Mouse (Mus musculus) kidney, embryonic 15.5 days (tissue): ENCODE measurements around the gene Foxp2. TPM values are rescaled to one million over a fixed set of nuclear protein-coding genes. Genes with fewer than 3 reads are reported as not detected.
A peak's percentile ranks its signal among the peaks of the same experiment; 100 is the strongest.

ENCODE experiments used
- ATAC-seq: fragments of 200-750 bp; cut with Nextera tagmentation; replicated peaks from 2 replicates; pipeline ENCODE4 v1.8.0; 2017; ENCODE audit warnings: moderate TSS enrichment; ENCODE audit not compliant: low FRiP score
- H3K27ac ChIP-seq: fragments of 300-500 bp; sonication (generic); 2 replicates; pipeline ENCODE4 v1.5.1; 2015; ENCODE audit warnings: mild to moderate bottlenecking, inconsistent platforms
- H3K27me3 ChIP-seq: fragments of 300-500 bp; sonication (generic); 2 replicates; pipeline ENCODE4 v1.6.1; 2015; ENCODE audit warnings: inconsistent platforms
- H3K36me3 ChIP-seq: fragments of 300-500 bp; sonication (generic); 2 replicates; pipeline ENCODE4 v1.6.1; 2015; ENCODE audit warnings: inconsistent platforms
- H3K4me1 ChIP-seq: fragments of 300-500 bp; sonication (generic); 2 replicates; pipeline ENCODE4 v1.6.1; 2015; ENCODE audit warnings: inconsistent platforms
- H3K4me2 ChIP-seq: fragments of 300-500 bp; sonication (generic); 2 replicates; pipeline ENCODE4 v1.6.1; 2015; ENCODE audit warnings: moderate library complexity, mild to moderate bottlenecking, inconsistent platforms
- H3K4me3 ChIP-seq: fragments of 300-500 bp; sonication (generic); replicated peaks from 2 replicates; pipeline ENCODE4 v1.5.1; 2015; ENCODE audit warnings: mild to moderate bottlenecking, inconsistent platforms
- H3K9ac ChIP-seq: fragments of 300-500 bp; sonication (generic); 2 replicates; pipeline ENCODE4 v1.6.1; 2015; ENCODE audit warnings: mild to moderate bottlenecking, inconsistent platforms
- H3K9me3 ChIP-seq: fragments of 300-500 bp; sonication (generic); replicated peaks from 2 replicates; pipeline ENCODE4 v1.6.1; 2016; ENCODE audit warnings: inconsistent platforms
- WGBS: fragments of 180-500 bp; shearing (Covaris S2); methylation state at CpG from one replicate; pipeline ENCODE4 v1.1.7; 2015; ENCODE audit warnings: mixed read lengths; 5-methylcytosine and 5-hydroxymethylcytosine counted together
- microRNA-seq: library from miRNA; unstranded; fragments of <30 nt; microRNA quantifications from one replicate; pipeline ENCODE4, GENCODE M21; 2016
- polyA plus RNA-seq: library from polyadenylated mRNA; unstranded; fragments of >200 nt; fragmentation: Nextera tagmentation; extraction: Ambion mirVana; gene quantifications from 2 replicates; pipeline ENCODE4 v1.2.1, GENCODE M21; 2015

The Foxp2 gene
- polyA plus RNA-seq, 1 experiment from 2014 or later = 8.3 TPM

DNA sequence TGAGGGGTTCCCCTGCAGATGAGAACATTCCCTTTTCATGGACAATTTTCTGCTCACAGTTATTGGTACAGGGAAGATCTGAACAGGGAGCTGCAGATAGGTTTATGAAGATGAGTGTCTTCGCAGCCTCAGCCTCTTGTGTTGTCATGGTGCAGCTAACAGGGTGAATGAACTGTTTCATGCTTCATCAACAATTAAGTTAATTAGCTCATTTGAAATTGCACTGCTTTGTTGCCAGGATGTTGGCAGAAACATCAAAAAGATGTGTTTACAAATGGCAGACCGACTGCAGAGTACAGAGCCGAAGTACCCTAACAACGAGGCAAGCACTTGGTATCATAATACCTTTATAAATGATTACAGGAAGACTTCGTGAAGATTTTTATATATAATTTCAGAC, 496.3 kb downstream of the Foxp2 start:
- Histone ChIP-seq H3K4me1 (no peaks in the 10 kb centered on the region), H3K36me3 (no peaks in the 10 kb centered on the region), H3K4me2 (no peak overlapping the region), H3K27ac (no peak overlapping the region), H3K4me3 (no peak overlapping the region), H3K9ac (no peak overlapping the region), H3K9me3 (no peaks in the 10 kb centered on the region), H3K27me3 (no peaks in the 10 kb centered on the region)
- no peak for ATAC-seq
- 64% methylated on average over 5 of the region's 5 CpGs for WGBS

DNA sequence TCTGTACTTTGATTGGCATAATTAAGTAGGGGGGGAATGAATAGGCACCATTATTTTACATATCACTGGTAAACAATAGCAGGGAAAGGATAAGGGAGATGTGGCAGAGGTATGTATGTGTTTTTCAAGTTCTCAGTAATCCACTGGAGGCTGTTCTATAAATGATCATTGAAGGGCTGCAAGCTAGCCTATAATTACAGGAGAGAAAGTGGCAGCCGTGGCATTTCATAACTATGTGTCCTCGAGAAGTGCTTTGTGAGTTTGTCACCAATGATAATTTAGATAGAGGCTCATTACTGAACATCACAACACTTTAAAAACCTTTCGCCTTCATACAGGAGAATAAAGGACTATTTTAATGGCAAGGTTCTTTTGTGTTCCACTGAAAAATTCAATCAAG, 500.0 kb downstream of the Foxp2 start:
- 88% methylated on average over 3 of the region's 3 CpGs for WGBS
- ATAC-seq = no peak
- H3K36me3 ChIP-seq = no peaks in the 10 kb centered on the region

DNA sequence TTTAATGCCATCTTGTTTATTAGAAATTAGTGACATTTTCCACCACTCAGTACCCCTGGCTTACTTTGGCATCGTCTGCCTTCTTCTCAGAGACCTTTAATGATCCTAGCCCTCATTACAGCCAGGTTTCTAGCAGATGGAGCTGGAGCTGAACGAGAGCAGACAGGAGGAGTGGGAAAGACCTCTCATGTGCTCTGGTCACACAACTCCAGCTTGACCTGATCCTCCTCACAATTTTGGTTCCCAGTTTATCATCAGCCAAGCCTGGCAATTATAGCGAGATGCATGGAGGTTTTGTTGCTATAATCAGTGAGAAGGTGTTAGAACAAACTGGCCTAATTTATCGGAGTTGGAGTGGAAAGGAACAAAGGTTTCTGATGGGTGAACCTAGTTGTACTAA, 500.9 kb downstream of the Foxp2 start:
- no peaks in the 10 kb centered on the region for H3K36me3 ChIP-seq
- H3K9ac ChIP-seq = no peak overlapping the region
- no peak for ATAC-seq
- H3K27me3 ChIP-seq = no peaks in the 10 kb centered on the region
- H3K27ac ChIP-seq = no peak overlapping the region
- H3K4me1 ChIP-seq = no peaks in the 10 kb centered on the region
- no peaks in the 10 kb centered on the region for H3K9me3 ChIP-seq
- H3K4me2 ChIP-seq = no peak overlapping the region
- 54% methylated on average over 4 of the region's 4 CpGs for WGBS
- no peak overlapping the region for H3K4me3 ChIP-seq

More for the DNA sequence above, 500.0 kb downstream of the Foxp2 start:
- Histone ChIP-seq H3K9me3 (no peaks in the 10 kb centered on the region), H3K27me3 (no peaks in the 10 kb centered on the region), H3K9ac (no peak overlapping the region), H3K4me1 (no peaks in the 10 kb centered on the region), H3K4me2 (no peak overlapping the region), H3K4me3 (no peak overlapping the region), H3K27ac (no peak overlapping the region)

DNA sequence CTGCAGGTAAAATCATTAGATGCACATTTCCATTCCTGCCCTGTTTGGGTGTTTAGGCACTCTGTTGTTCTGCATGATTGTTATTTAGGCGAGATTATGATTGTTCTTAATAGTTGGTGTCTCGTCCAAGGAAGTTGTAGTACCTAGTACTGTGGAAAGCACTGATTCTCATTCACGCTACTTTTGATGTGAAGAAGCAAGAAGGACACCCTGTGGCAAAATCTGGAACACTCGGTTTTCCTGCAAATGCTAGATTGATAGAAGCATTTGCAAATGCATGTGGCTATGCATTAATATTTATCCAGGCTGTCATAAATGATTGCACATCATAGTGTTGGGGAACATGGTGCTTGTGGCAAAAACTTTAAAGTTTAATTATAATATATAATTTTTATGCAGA, 514.0 kb downstream of the Foxp2 start:
- no peak overlapping the region for H3K9ac ChIP-seq
- H3K4me1 ChIP-seq = peaks cover 6% of the 10 kb centered on the region; the same call in 1 of the 2 replicates
- 55% methylated on average over 4 of the region's 4 CpGs for WGBS
- H3K4me2 ChIP-seq = no peak overlapping the region
- no peak overlapping the region for H3K27ac ChIP-seq
- H3K36me3 ChIP-seq = no peaks in the 10 kb centered on the region
- H3K9me3 ChIP-seq = no peaks in the 10 kb centered on the region
- no peak for ATAC-seq
- H3K27me3 ChIP-seq = peaks cover 3% of the 10 kb centered on the region; the same call in 1 of the 2 replicates
- no peak overlapping the region for H3K4me3 ChIP-seq

DNA sequence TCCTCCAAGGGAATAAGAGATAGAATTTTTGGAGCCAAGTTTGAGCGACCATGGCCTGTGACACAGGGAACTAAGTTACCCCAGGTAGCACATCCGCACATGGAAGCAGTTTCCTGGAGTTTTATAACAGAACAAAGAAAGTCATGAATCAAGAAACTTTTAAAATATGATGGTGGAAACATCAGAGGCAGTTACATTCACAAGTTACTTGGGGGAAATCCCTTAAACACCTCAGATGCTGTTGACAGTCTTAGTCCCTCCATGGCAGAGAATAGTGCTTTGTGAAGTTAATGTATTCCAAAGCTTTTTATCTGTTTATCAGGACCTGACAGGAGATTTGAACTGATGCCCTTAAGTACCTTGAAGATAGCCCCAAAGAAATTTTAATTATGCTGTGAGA, 558.6 kb downstream of the Foxp2 start:
- 87% methylated on average over 2 of the region's 2 CpGs for WGBS
- no peak for ATAC-seq
- Histone ChIP-seq H3K36me3 (no peaks in the 10 kb centered on the region), H3K4me1 (no peaks in the 10 kb centered on the region), H3K9me3 (no peaks in the 10 kb centered on the region), H3K9ac (no peak overlapping the region), H3K4me2 (no peak overlapping the region), H3K27ac (no peak overlapping the region), H3K4me3 (no peak overlapping the region), H3K27me3 (no peaks in the 10 kb centered on the region)

DNA sequence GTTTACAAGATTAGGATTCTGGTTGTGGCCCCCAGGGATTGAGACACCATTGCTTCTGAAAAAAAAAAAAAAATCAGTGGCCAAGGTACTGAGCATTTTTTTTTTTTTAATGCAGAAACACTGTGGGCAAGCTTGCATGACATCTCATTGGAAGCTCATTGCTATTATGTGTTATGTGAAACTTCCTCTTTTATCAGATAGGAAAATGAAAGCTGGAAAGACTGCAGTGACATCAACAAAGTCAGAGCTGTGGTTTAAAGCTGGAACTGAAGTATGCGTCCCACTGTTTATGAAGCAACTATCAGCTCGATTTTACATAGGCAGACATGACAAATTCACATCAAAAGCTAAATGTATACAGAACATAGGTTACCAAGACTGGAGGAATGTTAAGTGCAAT, 562.2 kb downstream of the Foxp2 start:
- H3K4me2 ChIP-seq = no peak overlapping the region
- no peak for ATAC-seq
- no peak overlapping the region for H3K4me3 ChIP-seq
- H3K9ac ChIP-seq = no peak overlapping the region
- 80% methylated on average over 2 of the region's 2 CpGs for WGBS
- H3K27me3 ChIP-seq = no peaks in the 10 kb centered on the region
- no peaks in the 10 kb centered on the region for H3K9me3 ChIP-seq
- H3K36me3 ChIP-seq = no peaks in the 10 kb centered on the region
- H3K4me1 ChIP-seq = no peaks in the 10 kb centered on the region
- no peak overlapping the region for H3K27ac ChIP-seq

DNA sequence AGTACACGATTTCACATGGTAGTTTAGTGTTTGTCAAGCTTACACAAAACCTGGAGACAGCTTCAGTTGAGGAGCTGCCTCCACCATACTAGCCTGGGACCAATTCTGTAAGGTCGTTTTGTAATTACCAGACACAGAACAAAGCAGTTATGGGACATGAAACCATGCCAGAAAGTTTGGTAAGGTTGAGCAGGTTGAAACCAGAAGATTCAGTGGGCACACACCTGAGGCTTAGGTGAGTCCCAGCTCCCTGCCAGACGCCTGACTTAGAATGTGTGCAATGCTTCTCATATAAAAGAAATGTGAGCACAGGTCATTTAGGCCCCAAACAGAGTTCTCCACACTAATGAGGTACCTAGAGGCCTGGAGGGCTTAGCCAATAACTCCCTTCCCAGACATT, 564.3 kb downstream of the Foxp2 start:
- Histone ChIP-seq H3K9ac (no peak overlapping the region), H3K27ac (no peak overlapping the region), H3K4me3 (no peak overlapping the region), H3K9me3 (no peaks in the 10 kb centered on the region), H3K4me1 (no peaks in the 10 kb centered on the region), H3K4me2 (no peak overlapping the region), H3K36me3 (no peaks in the 10 kb centered on the region), H3K27me3 (no peaks in the 10 kb centered on the region)
- WGBS = 74% methylated on average over 3 of the region's 3 CpGs
- no peak for ATAC-seq

DNA sequence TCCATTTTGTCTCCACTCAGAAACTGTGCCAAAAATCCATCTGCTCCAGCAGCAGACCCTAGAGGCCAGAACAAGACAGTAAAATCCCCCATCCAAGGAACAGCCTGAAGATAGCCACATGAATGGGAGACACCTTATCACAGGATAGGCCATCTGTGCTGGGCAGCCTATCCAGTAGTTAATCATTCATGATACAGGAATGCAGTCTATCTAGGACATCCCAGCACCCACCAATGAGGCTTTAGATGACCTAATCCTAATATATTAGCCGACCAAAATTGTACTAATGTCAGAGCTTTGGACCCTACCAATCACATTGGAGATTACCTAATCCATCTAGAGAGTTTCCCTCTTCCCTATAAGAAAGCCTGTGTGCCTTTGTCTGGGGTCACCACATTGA, 565.5 kb downstream of the Foxp2 start:
- no peak overlapping the region for H3K4me2 ChIP-seq
- no peaks in the 10 kb centered on the region for H3K36me3 ChIP-seq
- no peak overlapping the region for H3K9ac ChIP-seq
- no peaks in the 10 kb centered on the region for H3K4me1 ChIP-seq
- ATAC-seq = peak; percentile 73; the same call in 1 of the 2 replicates
- no peaks in the 10 kb centered on the region for H3K27me3 ChIP-seq
- H3K9me3 ChIP-seq = no peaks in the 10 kb centered on the region
- no peak overlapping the region for H3K27ac ChIP-seq
- WGBS = 65% methylated on average over 1 of the region's 1 CpGs
- no peak overlapping the region for H3K4me3 ChIP-seq

DNA sequence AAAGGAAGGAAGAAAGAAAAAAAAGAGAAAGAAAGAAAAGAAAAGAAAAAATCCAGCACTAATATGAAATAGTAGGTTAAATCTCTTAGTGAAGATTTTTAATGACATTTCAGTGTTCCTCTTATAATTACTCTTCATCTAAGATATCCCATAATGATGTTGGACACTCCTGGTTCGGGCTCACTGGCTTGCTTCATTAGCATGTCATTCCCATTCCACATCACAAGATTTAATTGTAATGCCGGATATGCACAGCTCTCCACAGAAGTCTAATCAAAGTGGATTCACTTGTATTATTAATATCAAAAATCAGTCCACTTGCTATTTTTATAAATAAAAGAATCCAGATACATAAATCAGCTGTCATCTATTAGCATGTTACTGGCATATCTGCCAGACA, 585.8 kb downstream of the Foxp2 start:
- no peak for ATAC-seq
- no peaks in the 10 kb centered on the region for H3K27me3 ChIP-seq
- no peaks in the 10 kb centered on the region for H3K9me3 ChIP-seq
- H3K27ac ChIP-seq = no peak overlapping the region
- H3K9ac ChIP-seq = no peak overlapping the region
- no peaks in the 10 kb centered on the region for H3K36me3 ChIP-seq
- no peaks in the 10 kb centered on the region for H3K4me1 ChIP-seq
- no peak overlapping the region for H3K4me3 ChIP-seq
- no peak overlapping the region for H3K4me2 ChIP-seq
- WGBS = 89% methylated on average over 2 of the region's 2 CpGs

Small RNAs within 50 kb of the gene (microRNA-seq; reads per million reads assigned to microRNA genes)
- gene Gm25470 = not detected

Other genes starting within 250 kb of the Foxp2 start
- gene Ppp1r3a, start 146.1 kb upstream of the Foxp2 start, polyA plus RNA-seq = 0.14 and 0.17 TPM in 2 replicates